Mouse (Mus musculus) lung, embryonic 16.5 days (tissue): ENCODE measurements around the gene Spen. TPM values are rescaled to one million over a fixed set of nuclear protein-coding genes. Genes with fewer than 3 reads are reported as not detected.

Experiments used
- ATAC-seq: fragments of 200-750 bp; cut with Nextera tagmentation; 2 replicates; pipeline ENCODE4 v1.8.0; 2017; ENCODE audit warnings: low read depth, mild to moderate bottlenecking, moderate library complexity
- H3K27ac ChIP-seq: fragments of 300-500 bp; sonication (generic); 2 replicates; pipeline ENCODE4 v1.5.1; 2014; ENCODE audit warnings: mild to moderate bottlenecking, control low read depth, low read length
- H3K27me3 ChIP-seq: fragments of 300-500 bp; sonication (generic); 2 replicates; pipeline ENCODE4 v1.6.1; 2014; ENCODE audit warnings: low read depth, low read length, mixed read lengths; ENCODE audit not compliant: control insufficient read depth, insufficient read depth
- H3K36me3 ChIP-seq: fragments of 300-500 bp; sonication (generic); 2 replicates; pipeline ENCODE4 v1.6.1; 2014; ENCODE audit warnings: low read length; ENCODE audit not compliant: control insufficient read depth, insufficient read depth
- H3K4me1 ChIP-seq: fragments of 300-500 bp; sonication (generic); replicated peaks from 2 replicates; pipeline ENCODE4 v1.6.1; 2014; ENCODE audit warnings: low read length, mixed read lengths; ENCODE audit not compliant: control insufficient read depth, insufficient read depth
- H3K4me2 ChIP-seq: fragments of 300-500 bp; sonication (generic); 2 replicates; pipeline ENCODE4 v1.6.1; 2014; ENCODE audit warnings: low read depth, low read length, control low read depth
- H3K4me3 ChIP-seq: fragments of 300-500 bp; sonication (generic); 2 replicates; pipeline ENCODE4 v1.5.1; 2014; ENCODE audit warnings: mild to moderate bottlenecking, low read length, control low read depth
- H3K9ac ChIP-seq: fragments of 300-500 bp; sonication (generic); 2 replicates; pipeline ENCODE4 v1.6.1; 2014; ENCODE audit warnings: low read length, control low read depth
- H3K9me3 ChIP-seq: fragments of 300-500 bp; sonication (generic); 2 replicates; pipeline ENCODE4 v1.6.1; 2016; ENCODE audit warnings: low read length; ENCODE audit not compliant: control insufficient read depth
- whole genome bisulfite sequencing: fragments of 180-500 bp; shearing (Covaris S2); extraction: QIAGEN DNeasy Blood & Tissue Kit; methylation state at CpG from one replicate; pipeline ENCODE4 v1.1.7; 2014; 5-methylcytosine and 5-hydroxymethylcytosine counted together
- polyA plus RNA-seq: library from polyadenylated mRNA; unstranded; fragments of >200 nt; fragmentation: Nextera tagmentation; extraction: Ambion mirVana; gene quantifications from 2 replicates; pipeline ENCODE4 v1.2.1, GENCODE M21; 2015

Gene Spen
- polyA plus RNA-seq, 1 experiment from 2014 or later = 6.9 TPM

- no peaks in the 10 kb centered on the region for H3K9me3 ChIP-seq
- H3K4me2 ChIP-seq = peak overlapping the region; percentile 54
- no peaks in the 10 kb centered on the region for H3K27me3 ChIP-seq
- WGBS = 25% methylated on average over 12 of the region's 12 CpGs
- H3K36me3 ChIP-seq = no peaks in the 10 kb centered on the region
- H3K27ac ChIP-seq = peak overlapping the region; percentile 100
- ATAC-seq = no peak
- peak overlapping the region; percentile 78 for H3K9ac ChIP-seq
- H3K4me1 ChIP-seq = peaks cover 22% of the 10 kb centered on the region
- peak overlapping the region; percentile 92 for H3K4me3 ChIP-seq
Observed at GRCm38 (mm10) chr4:141539213-141539767, 893 bp upstream of the Spen start.

DNA sequence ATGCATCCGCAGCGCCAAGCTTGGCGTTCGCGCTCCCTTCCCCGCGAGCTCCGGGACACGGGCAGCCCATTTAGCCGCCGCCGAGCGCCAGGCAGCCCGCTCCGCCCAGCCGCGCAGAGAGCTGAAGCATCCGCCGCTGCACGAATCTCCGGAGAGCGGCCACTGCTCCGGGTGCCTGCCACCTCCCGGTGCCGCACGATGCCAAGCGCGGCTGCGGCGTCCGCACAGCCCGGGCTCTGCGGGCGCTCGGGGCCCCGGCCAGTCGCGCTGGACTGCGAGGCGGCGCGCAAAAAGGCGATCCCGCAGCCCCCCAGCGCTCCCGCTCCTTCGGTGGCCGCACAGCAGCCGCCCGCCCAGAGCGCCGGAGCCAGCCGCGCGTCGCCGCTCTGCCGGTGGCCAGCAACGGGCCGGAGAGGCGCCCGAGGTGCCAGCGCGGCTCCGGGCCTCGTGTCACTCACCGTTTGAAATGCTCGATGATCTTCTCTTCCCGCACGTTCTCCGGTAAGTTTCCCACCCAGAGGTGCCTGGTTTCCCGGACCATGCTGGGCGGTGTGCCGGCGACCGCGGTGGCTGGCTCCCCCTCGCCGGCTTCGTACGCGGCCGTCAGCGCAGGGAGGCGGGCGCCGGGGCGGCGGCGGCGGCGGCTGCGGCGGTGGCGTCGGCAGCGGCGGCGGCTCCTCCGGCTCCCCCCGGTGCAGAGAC lies 540 bp downstream of the Spen start:
- H3K4me3 ChIP-seq = peak overlapping the region; percentile 92
- H3K9me3 ChIP-seq = no peaks in the 10 kb centered on the region
- peaks cover 22% of the 10 kb centered on the region for H3K4me1 ChIP-seq
- peak; percentile 1; the same call in 1 of the 2 replicates for ATAC-seq
- no peaks in the 10 kb centered on the region for H3K27me3 ChIP-seq
- H3K9ac ChIP-seq = peak overlapping the region; percentile 92
- peak overlapping the region; percentile 99 for H3K4me2 ChIP-seq
- no peaks in the 10 kb centered on the region for H3K36me3 ChIP-seq
- H3K27ac ChIP-seq = peak overlapping the region; percentile 100
- under 1% methylated on average over 97 of the region's 101 CpGs for WGBS

- Histone ChIP-seq H3K4me1 (peaks cover 22% of the 10 kb centered on the region), H3K27me3 (no peaks in the 10 kb centered on the region), H3K4me3 (peak overlapping the region; percentile 92), H3K9me3 (no peaks in the 10 kb centered on the region), H3K9ac (peak overlapping the region; percentile 92), H3K36me3 (no peaks in the 10 kb centered on the region), H3K27ac (peak overlapping the region; percentile 100), H3K4me2 (peak overlapping the region; percentile 99)
- ATAC-seq = no peak
- 0% methylated on average over 14 of the region's 14 CpGs for WGBS
Observed at GRCm38 (mm10) chr4:141537226-141537610, 1.2 kb downstream of the Spen start.

DNA sequence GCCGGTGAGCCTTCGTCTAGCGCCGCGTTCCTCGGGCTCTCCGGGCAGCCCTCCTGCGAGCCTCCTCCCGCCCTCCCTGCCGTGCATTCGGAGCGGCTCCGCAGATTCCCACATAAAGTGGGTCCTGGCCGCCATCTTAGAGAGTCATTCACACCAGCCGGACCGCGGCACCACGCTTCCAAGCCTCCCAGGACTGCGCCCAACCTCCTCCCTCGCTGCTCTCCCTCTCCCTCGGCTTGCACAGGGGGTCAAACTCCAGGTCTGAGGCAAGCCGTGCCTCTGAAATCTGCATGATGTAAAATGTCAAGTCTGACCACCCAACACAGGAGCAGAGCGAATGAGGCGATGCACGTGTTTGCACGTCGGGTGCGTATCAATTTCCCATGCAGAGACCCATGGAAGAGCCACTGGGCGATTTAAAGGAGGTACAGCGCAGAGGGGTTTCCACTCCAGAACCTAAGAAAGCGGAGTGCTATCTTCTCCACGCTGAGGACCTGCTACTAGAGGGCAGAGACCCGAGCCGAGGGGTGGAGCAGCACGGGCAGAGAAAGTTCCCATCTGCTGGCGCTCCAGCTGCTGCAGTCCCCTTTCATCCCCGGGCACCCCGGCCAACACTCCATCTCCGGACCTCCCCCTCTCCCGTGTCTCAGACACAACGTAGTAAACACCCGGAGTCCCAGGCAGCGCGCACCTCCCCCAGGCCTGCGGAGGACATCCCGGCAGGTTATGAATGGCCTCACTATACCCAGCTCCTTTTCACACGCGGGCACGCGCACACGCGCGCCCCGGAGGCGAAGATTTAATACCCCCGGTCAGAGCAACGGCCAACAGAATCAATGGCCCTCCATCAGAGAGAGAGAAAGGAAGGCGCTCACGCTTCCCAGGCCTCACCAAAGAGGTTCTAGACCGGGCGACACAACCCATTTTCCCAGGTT lies 1.8 kb downstream of the Spen start:
- WGBS = under 1% methylated on average over 61 of the region's 61 CpGs
- Histone ChIP-seq H3K4me1 (peaks cover 22% of the 10 kb centered on the region), H3K9me3 (no peaks in the 10 kb centered on the region), H3K4me2 (peak overlapping the region; percentile 99), H3K27ac (peak overlapping the region; percentile 100), H3K4me3 (peak overlapping the region; percentile 92), H3K27me3 (no peaks in the 10 kb centered on the region), H3K9ac (peak overlapping the region; percentile 92), H3K36me3 (no peaks in the 10 kb centered on the region)
- peak; percentile 11 for ATAC-seq

DNA sequence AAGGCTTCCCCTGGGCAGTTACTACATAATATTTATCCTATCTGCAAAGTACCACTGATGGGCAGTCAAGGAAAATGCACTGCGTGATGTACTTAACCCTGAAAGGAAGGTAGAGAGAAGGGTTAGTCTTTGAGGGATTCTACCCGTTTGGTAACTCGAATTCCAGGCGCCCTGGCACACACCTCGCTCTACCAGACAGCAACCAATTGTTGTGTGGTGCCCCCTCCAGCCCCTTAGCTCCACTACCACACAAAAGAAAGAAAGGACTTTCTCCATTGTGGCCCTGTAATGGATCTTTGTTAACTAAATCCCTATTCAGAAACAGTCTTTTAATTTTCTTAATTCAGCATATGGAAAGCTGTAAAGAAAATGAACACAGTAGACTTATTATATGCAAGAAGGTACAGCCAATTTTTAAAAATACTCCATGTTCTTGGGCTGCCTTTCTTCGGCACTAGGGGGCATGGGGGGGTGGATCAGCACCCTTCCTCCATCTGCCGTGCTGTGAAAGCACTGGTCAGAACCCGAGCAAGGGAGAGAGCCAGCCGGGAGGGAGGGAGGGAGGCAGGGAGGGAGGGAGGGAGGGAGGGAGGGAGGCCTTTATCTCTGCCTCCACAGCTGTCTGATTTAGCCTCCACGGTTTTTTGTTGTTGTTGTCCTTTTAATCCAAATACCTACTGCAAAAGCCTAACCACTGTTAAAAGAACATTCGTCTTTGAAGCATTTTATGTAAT lies 3.3 kb downstream of the Spen start:
- H3K9me3 ChIP-seq = no peaks in the 10 kb centered on the region
- no peaks in the 10 kb centered on the region for H3K27me3 ChIP-seq
- peak overlapping the region; percentile 100; the same call in 1 of the 2 replicates for H3K27ac ChIP-seq
- peak overlapping the region; percentile 92 for H3K4me3 ChIP-seq
- H3K4me1 ChIP-seq = peaks cover 21% of the 10 kb centered on the region
- ATAC-seq = no peak
- no peak overlapping the region for H3K9ac ChIP-seq
- WGBS = 33% methylated on average over 9 of the region's 11 CpGs
- peak overlapping the region; percentile 99 for H3K4me2 ChIP-seq
- H3K36me3 ChIP-seq = no peaks in the 10 kb centered on the region

DNA sequence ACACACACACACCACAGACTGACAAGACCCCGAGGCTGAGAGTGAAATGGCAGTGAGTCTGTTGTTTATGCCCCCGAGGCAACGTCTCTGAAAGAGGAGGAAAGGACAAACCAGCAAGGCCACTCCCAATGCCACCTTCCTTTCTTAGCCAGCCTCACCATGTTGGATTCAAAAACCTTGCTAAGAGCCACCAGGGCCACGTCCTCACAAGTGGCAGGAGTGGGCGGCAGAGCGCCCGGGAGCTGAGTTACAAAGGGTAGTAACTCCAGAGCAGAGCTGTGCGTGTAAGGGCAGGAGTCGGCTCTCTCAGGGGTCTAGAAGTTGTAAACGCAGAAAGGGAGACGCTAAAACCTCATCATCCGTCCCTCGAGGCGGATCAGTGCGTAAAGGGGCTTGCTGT lies 7.4 kb downstream of the Spen start:
- Histone ChIP-seq H3K9me3 (no peaks in the 10 kb centered on the region), H3K36me3 (no peaks in the 10 kb centered on the region), H3K27me3 (no peaks in the 10 kb centered on the region), H3K4me3 (no peak overlapping the region), H3K4me1 (peaks cover 18% of the 10 kb centered on the region), H3K27ac (no peak overlapping the region), H3K9ac (no peak overlapping the region), H3K4me2 (no peak overlapping the region)
- ATAC-seq = no peak
- 77% methylated on average over 15 of the region's 15 CpGs for WGBS

- Histone ChIP-seq H3K4me3 (no peak overlapping the region), H3K27me3 (no peaks in the 10 kb centered on the region), H3K27ac (no peak overlapping the region), H3K9ac (no peak overlapping the region), H3K9me3 (no peaks in the 10 kb centered on the region), H3K4me2 (no peak overlapping the region), H3K36me3 (no peaks in the 10 kb centered on the region), H3K4me1 (peaks cover 14% of the 10 kb centered on the region)
- ATAC-seq = no peak
- WGBS = 92% methylated on average over 11 of the region's 11 CpGs
Observed at GRCm38 (mm10) chr4:141528938-141529337, 9.5 kb downstream of the Spen start.

- no peak for ATAC-seq
- Histone ChIP-seq H3K36me3 (peaks cover 3% of the 10 kb centered on the region), H3K27ac (peak overlapping the region; percentile 43), H3K4me3 (no peak overlapping the region), H3K9ac (no peak overlapping the region), H3K27me3 (no peaks in the 10 kb centered on the region), H3K9me3 (no peaks in the 10 kb centered on the region), H3K4me2 (no peak overlapping the region), H3K4me1 (peaks cover 14% of the 10 kb centered on the region)
- 53% methylated on average over 7 of the region's 7 CpGs for WGBS
Observed at GRCm38 (mm10) chr4:141526936-141527650, 11.3 kb downstream of the Spen start.
